Mouse (Mus musculus) heart, adult 10 weeks (tissue): ENCODE data around the gene Gpatch4. TPM values are rescaled to one million over a fixed set of nuclear protein-coding genes. Genes with fewer than 3 reads are reported as not detected.

ENCODE experiments used
- polyA plus RNA-seq: library from polyadenylated mRNA; stranded (reverse); fragments of 350-450 nt; fragmentation: Illumina TruSeq; extraction: RNeasy Lipid Tissue Mini Kit (QIAGEN cat#74804); gene quantifications from one replicate; pipeline ENCODE4 v1.2.3, GENCODE M21; 2014; ENCODE audit warnings: low read depth, low replicate concordance

Gene Gpatch4
- 19.7 TPM for polyA plus RNA-seq

GRCm38 (mm10) chr3:88042661-88043421 lies at the start of gene Gpatch4:
TSS of gene Gpatch4 (plus strand) at chr3:88043108.

GRCm38 (mm10) chr3:88000181-88000580 lies 42.7 kb upstream of the Gpatch4 start, which contains the start of gene Bcan:
TSS of gene Bcan (minus strand) at chr3:88000230.

GRCm38 (mm10) chr3:88027434-88028186 lies 15.3 kb upstream of the Gpatch4 start, which contains the start of gene Hapln2:
TSS of gene Hapln2 (minus strand) at chr3:88027583.

GRCm38 (mm10) chr3:88057902-88058696 lies 15.2 kb downstream of the Gpatch4 start, which contains the start of gene Naxe:
TSS of gene Naxe (minus strand) at chr3:88058495.

GRCm38 (mm10) chr3:88078204-88078603 lies 35.3 kb downstream of the Gpatch4 start, which contains the start of gene Ttc24:
TSS of gene Ttc24 (minus strand) at chr3:88078304.

GRCm38 (mm10) chr3:88081345-88082223 lies 38.7 kb downstream of the Gpatch4 start, which contains the start of gene Iqgap3:
TSS of gene Iqgap3 (plus strand) at chr3:88081971.

Other genes starting within 250 kb of the Gpatch4 start
- gene Ntrk1, start 247.9 kb upstream of the Gpatch4 start, polyA plus RNA-seq: 0.16 TPM
- not detected for gene Insrr, start 246.2 kb upstream of the Gpatch4 start, polyA plus RNA-seq
- 18.5 TPM for gene Pear1, start 218.8 kb upstream of the Gpatch4 start, polyA plus RNA-seq
- 0.18 TPM for gene Sh2d2a, start 196.4 kb upstream of the Gpatch4 start, polyA plus RNA-seq
- 34.4 TPM for gene Prcc, start 157.5 kb upstream of the Gpatch4 start, polyA plus RNA-seq
- gene Hdgf, start 136.8 kb upstream of the Gpatch4 start, polyA plus RNA-seq: 135 TPM
- gene Mrpl24, start 123.6 kb upstream of the Gpatch4 start, polyA plus RNA-seq: 110 TPM
- gene Isg20l2, start 112.8 kb upstream of the Gpatch4 start, polyA plus RNA-seq: 11.3 TPM
- 18.8 TPM for gene Rrnad1, start 112.4 kb upstream of the Gpatch4 start, polyA plus RNA-seq
- gene Crabp2, start 94.4 kb upstream of the Gpatch4 start, polyA plus RNA-seq: not detected
- gene Nes, start 72.0 kb upstream of the Gpatch4 start, polyA plus RNA-seq: 19.9 TPM
- not detected for gene Bcan, start 42.9 kb upstream of the Gpatch4 start, polyA plus RNA-seq
- gene Hapln2, start 15.5 kb upstream of the Gpatch4 start, polyA plus RNA-seq: not detected
- gene Naxe, start 15.4 kb downstream of the Gpatch4 start, polyA plus RNA-seq: 88.9 TPM
- gene Ttc24, start 35.2 kb downstream of the Gpatch4 start, polyA plus RNA-seq: not detected
- gene Iqgap3, start 38.9 kb downstream of the Gpatch4 start, polyA plus RNA-seq: 0.34 TPM
- 107 TPM for gene Mef2d, start 99.3 kb downstream of the Gpatch4 start, polyA plus RNA-seq
- gene Rhbg, start 211.6 kb downstream of the Gpatch4 start, polyA plus RNA-seq: not detected
- not detected for gene Gm38392, start 244.1 kb downstream of the Gpatch4 start, polyA plus RNA-seq